Mouse (Mus musculus) lung, postnatal 14 days (tissue): ENCODE data around the gene Hrct1.

Source experiments
- DNase-seq: peaks from one replicate; pipeline ENCODE4 v3.0.0; 2021

The Hrct1 gene

GRCm38 (mm10) chr4:43728576-43728954, 1.6 kb downstream of the Hrct1 start:
- peak; percentile 67 for DNase-seq

GRCm38 (mm10) chr4:43729126-43729525, 2.1 kb downstream of the Hrct1 start:
- DNase-seq: no peak

- DNase-seq: peak; percentile 72
Observed at GRCm38 (mm10) chr4:43729794-43730550, 3.0 kb downstream of the Hrct1 start, which contains the start of gene Spaar. Gene Spaar, plus strand, starts transcription at chr4:43730034.

- DNase-seq: no peak
Observed at GRCm38 (mm10) chr4:43730750-43731297, 3.8 kb downstream of the Hrct1 start.

- DNase-seq: no peak
Observed at GRCm38 (mm10) chr4:43732171-43732570, 5.2 kb downstream of the Hrct1 start.

- no peak for DNase-seq
Observed at GRCm38 (mm10) chr4:43733186-43733585, 6.2 kb downstream of the Hrct1 start.

- no peak for DNase-seq
Observed at GRCm38 (mm10) chr4:43737144-43737543, 10.2 kb downstream of the Hrct1 start.

GRCm38 (mm10) chr4:43738989-43739674, 12.1 kb downstream of the Hrct1 start:
- DNase-seq: no peak

GRCm38 (mm10) chr4:43741526-43741925, 14.5 kb downstream of the Hrct1 start:
- no peak for DNase-seq

- DNase-seq: no peak
Observed at GRCm38 (mm10) chr4:43742637-43743036, 15.6 kb downstream of the Hrct1 start.

GRCm38 (mm10) chr4:43743099-43743498, 16.1 kb downstream of the Hrct1 start:
- peak; percentile 34 for DNase-seq

GRCm38 (mm10) chr4:43745187-43745586, 18.2 kb downstream of the Hrct1 start:
- DNase-seq: peak; percentile 44

- peak; percentile 13 for DNase-seq
Observed at GRCm38 (mm10) chr4:43757213-43757612, 30.2 kb downstream of the Hrct1 start.

- peak; percentile 15 for DNase-seq
Observed at GRCm38 (mm10) chr4:43759571-43760418, 32.8 kb downstream of the Hrct1 start.

- DNase-seq: peak; percentile 76
Observed at GRCm38 (mm10) chr4:43760460-43760859, 33.5 kb downstream of the Hrct1 start.

GRCm38 (mm10) chr4:43761336-43761735, 34.3 kb downstream of the Hrct1 start:
- DNase-seq: no peak

GRCm38 (mm10) chr4:43763410-43763809, 36.4 kb downstream of the Hrct1 start:
- peak; percentile 71 for DNase-seq

GRCm38 (mm10) chr4:43768341-43768740, 41.4 kb downstream of the Hrct1 start:
- no peak for DNase-seq

GRCm38 (mm10) chr4:43769374-43769773, 42.4 kb downstream of the Hrct1 start:
- no peak for DNase-seq

GRCm38 (mm10) chr4:43770909-43771308, 43.9 kb downstream of the Hrct1 start, which contains the start of gene Olfr159:
Gene Olfr159, minus strand, starts transcription at chr4:43771009.
- DNase-seq: no peak

- peak; percentile 16 for DNase-seq
Observed at GRCm38 (mm10) chr4:43771626-43772025, 44.6 kb downstream of the Hrct1 start.

- no peak for DNase-seq
Observed at GRCm38 (mm10) chr4:43772304-43772703, 45.3 kb downstream of the Hrct1 start.
